Comparison of ENCODE assay signal across 13 mouse cellular contexts in the genomic region with DNA sequence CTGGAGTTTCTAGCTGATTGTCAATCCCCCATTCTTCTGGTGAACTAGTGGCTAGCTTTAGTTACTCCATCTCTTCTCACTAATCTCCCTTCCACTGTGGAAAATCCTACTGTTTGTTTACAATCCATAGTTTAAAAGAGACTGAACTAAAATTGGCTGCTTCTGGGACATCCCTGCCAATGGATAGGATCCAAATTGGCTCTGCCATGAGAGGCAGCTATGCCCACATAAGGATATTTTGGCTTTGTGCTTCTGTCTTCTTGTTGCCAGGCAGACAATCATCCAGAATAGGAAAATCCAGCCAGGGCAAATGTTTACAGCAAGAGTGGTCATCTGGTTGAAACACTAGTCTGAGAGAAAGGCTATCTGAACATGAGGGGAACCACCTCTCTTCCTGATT.
DNase-seq lines count a peak whose midpoint lies in the region; ATAC-seq lines count a peak whose summit lies in the region.
"Had no signal": no experiment of that assay in that cellular context is flagged by ENCODE, and none has a peak within 500 bp of the region (broad histone marks: within the 10 kb centered on the region; RNA-seq: fewer than 3 reads in every experiment).

No protein-coding gene starts in this region.

- no peaks in the 10 kb centered on the region for H3K36me3 ChIP-seq in forebrain, embryonic 14.5 days (ENCODE audit: control insufficient read depth, insufficient read depth, low read length)
- H3K36me3 ChIP-seq in forebrain, embryonic 13.5 days (ENCODE audit: poor library complexity, severe bottlenecking) = no peaks in the 10 kb centered on the region
- H3K36me3 ChIP-seq: heart, embryonic 12.5 days; midbrain, embryonic 13.5 days; neural tube, embryonic 12.5 days had no signal

- no peak overlapping the region for H3K4me3 ChIP-seq in forebrain, embryonic 14.5 days (ENCODE audit: low read depth, low read length)
- no peak overlapping the region for H3K4me3 ChIP-seq in forebrain, embryonic 13.5 days
- H3K4me3 ChIP-seq: heart, embryonic 12.5 days; midbrain, embryonic 13.5 days; neural tube, embryonic 12.5 days had no signal

- peak; percentile 59 for DNase-seq in forebrain, embryonic 14.5 days (ENCODE audit: low spot score)
- DNase-seq in layer of hippocampus, adult 11-12 months (ENCODE audit: low spot score) = peak; percentile 9
- DNase-seq in layer of hippocampus, adult 9-11 months = no peak
- peak; percentile 3 to 27 for DNase-seq in right cerebral cortex, adult 2 months (ENCODE audit: low spot score in 2 of 2)
- no peak for DNase-seq in right cerebral cortex, postnatal 14 days
- DNase-seq in yolk sac, embryonic 10.5 days (ENCODE audit: low spot score) = no peak
- DNase-seq: thymus, postnatal 36 days had no signal

- no peak overlapping the region for H3K9ac ChIP-seq in forebrain, embryonic 14.5 days (ENCODE audit: low read length)
- H3K9ac ChIP-seq in forebrain, embryonic 13.5 days = no peak overlapping the region
- H3K9ac ChIP-seq: heart, embryonic 12.5 days; midbrain, embryonic 13.5 days; neural tube, embryonic 12.5 days had no signal

- ATAC-seq in forebrain, embryonic 14.5 days = peak; percentile 34; the same call in 1 of the 2 replicates
- ATAC-seq in forebrain, embryonic 13.5 days = no peak; the same call in 1 of the 2 replicates
- no peak for ATAC-seq in erythroblast, adult 5-6 weeks (replicated peaks; ENCODE audit: low FRiP score, poor library complexity, severe bottlenecking)
- ATAC-seq: midbrain, embryonic 13.5 days had no signal

- no peaks in the 10 kb centered on the region for H3K4me1 ChIP-seq in forebrain, embryonic 14.5 days (ENCODE audit: control insufficient read depth, insufficient read depth, low read length)
- no peaks in the 10 kb centered on the region for H3K4me1 ChIP-seq in forebrain, embryonic 13.5 days
- H3K4me1 ChIP-seq: heart, embryonic 12.5 days; midbrain, embryonic 13.5 days; neural tube, embryonic 12.5 days had no signal

- no peaks in the 10 kb centered on the region for H3K9me3 ChIP-seq in forebrain, embryonic 14.5 days (replicated peaks; ENCODE audit: control insufficient read depth, low read length)
- H3K9me3 ChIP-seq in forebrain, embryonic 13.5 days (replicated peaks) = no peaks in the 10 kb centered on the region
- H3K9me3 ChIP-seq: heart, embryonic 12.5 days; midbrain, embryonic 13.5 days; neural tube, embryonic 12.5 days had no signal

- no peaks in the 10 kb centered on the region for H3K27me3 ChIP-seq in forebrain, embryonic 14.5 days (replicated peaks; ENCODE audit: control insufficient read depth, insufficient read depth, low read length)
- H3K27me3 ChIP-seq in forebrain, embryonic 13.5 days = no peaks in the 10 kb centered on the region
- H3K27me3 ChIP-seq: heart, embryonic 12.5 days; midbrain, embryonic 13.5 days; neural tube, embryonic 12.5 days had no signal

- H3K4me2 ChIP-seq in forebrain, embryonic 14.5 days (ENCODE audit: low read length) = no peak overlapping the region
- H3K4me2 ChIP-seq in forebrain, embryonic 13.5 days = no peak overlapping the region
- H3K4me2 ChIP-seq: heart, embryonic 12.5 days; midbrain, embryonic 13.5 days; neural tube, embryonic 12.5 days had no signal

- no peak overlapping the region for H3K27ac ChIP-seq in forebrain, embryonic 14.5 days (ENCODE audit: low read depth, low read length)
- no peak overlapping the region for H3K27ac ChIP-seq in forebrain, embryonic 13.5 days
- H3K27ac ChIP-seq: kidney, postnatal 0 days; midbrain, embryonic 13.5 days; neural tube, embryonic 12.5 days had no signal

Comparison
In these comparisons a context has a peak if more than half of its experiments do, and no peak if none do; other contexts are left out.
1. DNase-seq: peak in forebrain, embryonic 14.5 days (single experiment), layer of hippocampus, adult 11-12 months (single experiment) and right cerebral cortex, adult 2 months (2 of 2); none in layer of hippocampus, adult 9-11 months (single experiment), right cerebral cortex, postnatal 14 days (single experiment) and yolk sac, embryonic 10.5 days (single experiment).